Mouse (Mus musculus): ENCODE data around the gene Rph3al. TPM values are rescaled to one million over a fixed set of nuclear protein-coding genes. Genes with fewer than 3 reads are reported as not detected.

Rph3al gene
- total and polyA plus RNA-seq, 2 experiments from 2014 or later: 2.5 to 3.1 TPM

DNA sequence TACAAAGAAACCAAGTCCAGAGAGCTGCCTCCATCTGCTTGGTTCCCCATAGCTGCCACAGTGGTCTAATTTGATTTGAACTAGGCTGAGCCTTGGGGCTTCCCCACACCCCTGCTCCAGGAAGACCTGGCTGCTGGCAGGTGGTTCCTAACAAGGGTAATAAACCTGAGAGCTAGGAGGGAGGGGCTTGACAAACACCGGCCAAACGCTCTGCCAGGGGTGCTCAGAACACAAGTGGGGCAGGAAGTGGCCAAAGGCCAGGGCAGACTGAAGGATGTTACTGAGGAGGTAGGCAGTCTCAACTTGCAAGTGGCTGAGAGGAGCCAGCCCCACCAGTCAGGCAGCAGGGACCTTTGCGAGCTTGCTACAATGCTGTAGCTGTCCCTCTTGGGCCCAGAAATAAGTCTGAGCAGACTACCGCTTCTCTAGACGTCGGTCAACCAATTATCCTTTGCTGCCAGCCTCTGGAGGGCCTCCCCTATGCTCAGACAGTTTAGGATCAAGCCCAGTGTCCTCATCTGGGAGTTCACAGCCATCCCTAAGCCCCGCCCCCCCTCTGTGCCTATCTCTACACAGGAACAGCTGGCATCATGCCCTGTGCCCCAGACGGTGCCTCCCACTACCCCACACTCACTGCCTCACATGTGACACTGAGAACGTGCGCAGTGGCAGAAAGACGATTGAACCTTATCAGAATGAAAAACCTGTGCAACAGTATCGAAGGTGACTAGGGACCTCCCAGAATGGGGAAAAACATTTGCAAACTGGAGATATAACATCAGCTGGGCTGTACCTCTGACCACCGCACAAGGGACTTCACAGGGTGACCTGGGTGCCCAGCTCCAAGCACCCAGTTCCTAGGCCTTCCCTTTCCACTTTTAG lies 11.6 kb downstream of the Rph3al start:
- H3K9ac ChIP-seq (replicated peaks; ENCODE audit: low read length): no peak overlapping the region
- no peak for ATAC-seq
- 56% methylated on average over 13 of the region's 13 CpGs for WGBS
- H3K36me3 ChIP-seq (ENCODE audit: insufficient read depth, low read length): no peaks in the 10 kb centered on the region
- H3K4me1 ChIP-seq (ENCODE audit: insufficient read depth, low read length): peaks cover 8% of the 10 kb centered on the region; the same call in 1 of the 2 replicates
- H3K9me3 ChIP-seq (ENCODE audit: low read length): no peaks in the 10 kb centered on the region
- 0 out of 2 replicates have a peak overlapping the region, but pooled peaks have one; percentile 36 for H3K27ac ChIP-seq
- no peak for TF ChIP-seq CTCF (IDR thresholded peaks at IDR 0.05; ENCODE audit: low read depth)
- no peak overlapping the region for H3K4me2 ChIP-seq (ENCODE audit: low read depth, low read length)
- H3K27me3 ChIP-seq (ENCODE audit: insufficient read depth, low read length): no peaks in the 10 kb centered on the region
- no peak overlapping the region for H3K4me3 ChIP-seq (ENCODE audit: low read length)
- peak; percentile 40 for DNase-seq (ENCODE audit: low spot score)

DNA sequence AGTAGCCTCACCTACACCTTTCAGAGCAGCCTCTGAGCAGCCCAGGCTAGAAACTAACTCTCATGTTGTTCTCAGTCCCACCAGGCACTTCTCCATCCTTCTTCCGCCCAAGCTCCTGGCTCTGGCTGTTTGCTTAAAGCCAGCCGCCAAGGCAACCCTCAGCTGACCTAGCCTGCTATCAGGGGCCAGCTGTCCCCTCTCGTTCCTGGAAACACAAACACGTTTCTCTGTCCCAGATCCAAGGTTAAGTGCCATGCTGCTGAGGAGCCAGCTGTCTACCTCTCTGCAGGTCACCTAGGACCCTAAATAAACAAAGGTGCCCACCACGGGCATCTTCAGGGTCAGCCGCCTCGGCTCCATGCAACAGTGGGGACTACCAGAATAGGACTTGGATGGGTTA lies 12.4 kb downstream of the Rph3al start:
- H3K27ac ChIP-seq: peak overlapping the region; percentile 36; the same call in 1 of the 2 replicates
- 52% methylated on average over 7 of the region's 7 CpGs for WGBS
- H3K27me3 ChIP-seq (ENCODE audit: insufficient read depth, low read length): no peaks in the 10 kb centered on the region
- H3K36me3 ChIP-seq (ENCODE audit: insufficient read depth, low read length): no peaks in the 10 kb centered on the region
- H3K4me3 ChIP-seq (ENCODE audit: low read length): no peak overlapping the region
- no peak for TF ChIP-seq CTCF (IDR thresholded peaks at IDR 0.05; ENCODE audit: low read depth)
- peaks cover 8% of the 10 kb centered on the region; the same call in 1 of the 2 replicates for H3K4me1 ChIP-seq (ENCODE audit: insufficient read depth, low read length)
- H3K4me2 ChIP-seq (ENCODE audit: low read depth, low read length): no peak overlapping the region
- no peak overlapping the region for H3K9ac ChIP-seq (replicated peaks; ENCODE audit: low read length)
- no peak for DNase-seq (ENCODE audit: low spot score)
- H3K9me3 ChIP-seq (ENCODE audit: low read length): no peaks in the 10 kb centered on the region
- 0 out of 2 replicates have a peak, but pooled peaks have one; percentile 18 for ATAC-seq

DNA sequence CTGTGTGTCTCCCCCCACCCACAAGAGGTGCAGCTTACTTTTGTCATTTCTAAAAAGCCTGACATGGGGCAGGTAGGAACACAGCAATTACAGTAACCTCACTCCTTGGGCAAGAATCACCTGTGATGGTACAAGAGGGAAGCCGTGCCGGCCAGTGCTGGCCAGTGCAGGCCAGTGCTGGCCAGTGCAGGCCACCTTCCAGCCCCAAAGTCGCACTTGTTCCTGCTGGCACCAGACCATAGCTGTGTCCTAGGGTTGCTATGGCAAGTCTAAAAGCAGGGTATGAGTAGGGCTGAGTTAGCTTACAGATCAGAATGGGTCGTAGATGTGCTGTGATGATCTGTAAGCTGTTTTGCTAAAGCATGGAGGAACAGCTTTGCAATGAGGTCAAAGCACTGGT lies 15.5 kb downstream of the Rph3al start:
- TF ChIP-seq CTCF (IDR thresholded peaks at IDR 0.05; ENCODE audit: low read depth): no peak
- Histone ChIP-seq H3K27me3 (ENCODE audit: insufficient read depth, low read length) (no peaks in the 10 kb centered on the region), H3K9ac (replicated peaks; ENCODE audit: low read length) (no peak overlapping the region), H3K4me2 (ENCODE audit: low read depth, low read length) (no peak overlapping the region), H3K4me1 (ENCODE audit: insufficient read depth, low read length) (peaks cover 8% of the 10 kb centered on the region; the same call in 1 of the 2 replicates), H3K9me3 (ENCODE audit: low read length) (no peaks in the 10 kb centered on the region), H3K4me3 (ENCODE audit: low read length) (no peak overlapping the region), H3K36me3 (ENCODE audit: insufficient read depth, low read length) (no peaks in the 10 kb centered on the region), H3K27ac (no peak overlapping the region)
- ATAC-seq (peak; percentile 35; the same call in 1 of the 2 replicates), DNase-seq (ENCODE audit: low spot score) (no peak)
- WGBS: 76% methylated on average over 4 of the region's 4 CpGs

DNA sequence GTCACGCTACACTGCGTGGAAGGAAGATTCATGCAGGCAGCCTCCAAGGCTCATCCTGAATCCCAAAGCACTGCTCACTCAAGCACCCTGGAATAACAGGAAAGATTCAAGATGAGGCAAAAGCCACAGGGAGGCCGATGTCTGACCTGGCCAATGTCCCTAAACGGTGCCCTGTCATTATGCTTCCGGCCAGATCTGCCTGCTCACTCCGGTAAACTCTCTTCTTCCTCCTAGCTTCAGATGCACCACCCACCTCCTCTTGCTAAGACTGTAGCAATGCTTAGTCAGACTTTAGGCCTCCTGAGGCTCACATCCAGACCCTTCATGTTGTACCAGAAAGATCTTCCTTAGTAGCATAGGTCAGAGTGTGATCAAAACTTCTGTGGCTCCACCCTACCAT lies 19.1 kb downstream of the Rph3al start:
- Histone ChIP-seq H3K9ac (replicated peaks; ENCODE audit: low read length) (no peak overlapping the region), H3K27ac (no peak overlapping the region), H3K4me2 (ENCODE audit: low read depth, low read length) (no peak overlapping the region), H3K27me3 (ENCODE audit: insufficient read depth, low read length) (no peaks in the 10 kb centered on the region), H3K4me3 (ENCODE audit: low read length) (no peak overlapping the region), H3K4me1 (ENCODE audit: insufficient read depth, low read length) (no peaks in the 10 kb centered on the region), H3K36me3 (ENCODE audit: insufficient read depth, low read length) (no peaks in the 10 kb centered on the region), H3K9me3 (ENCODE audit: low read length) (no peaks in the 10 kb centered on the region)
- no peak for ATAC-seq
- no peak for TF ChIP-seq CTCF (IDR thresholded peaks at IDR 0.05; ENCODE audit: low read depth)
- DNase-seq (ENCODE audit: low spot score): no peak
- 89% methylated on average over 6 of the region's 6 CpGs for WGBS

DNA sequence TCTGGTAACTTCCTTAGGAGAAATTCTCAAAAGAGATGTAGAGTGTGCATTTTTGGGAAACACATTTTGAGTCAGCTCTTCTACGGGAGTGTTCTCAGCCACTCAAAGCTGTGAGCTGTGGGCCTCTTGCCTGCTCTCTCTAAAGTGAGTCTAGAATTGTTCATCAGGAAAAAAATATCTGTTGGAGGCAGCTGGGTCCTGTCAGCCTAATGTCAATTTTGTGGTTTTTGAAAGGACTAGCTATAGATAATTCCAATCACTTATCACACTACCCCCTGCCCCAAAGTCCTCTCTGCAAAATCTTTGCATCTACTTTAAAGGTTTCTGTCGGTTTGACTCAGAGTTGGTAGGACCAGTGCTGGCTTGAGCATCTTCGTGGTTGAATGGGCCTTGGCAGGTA lies 20.9 kb downstream of the Rph3al start:
- H3K27me3 ChIP-seq (ENCODE audit: insufficient read depth, low read length): no peaks in the 10 kb centered on the region
- H3K9me3 ChIP-seq (ENCODE audit: low read length): no peaks in the 10 kb centered on the region
- TF ChIP-seq CTCF (IDR thresholded peaks at IDR 0.05; ENCODE audit: low read depth): no peak
- no peak overlapping the region for H3K4me3 ChIP-seq (ENCODE audit: low read length)
- 81% methylated on average over 3 of the region's 3 CpGs for WGBS
- H3K36me3 ChIP-seq (ENCODE audit: insufficient read depth, low read length): no peaks in the 10 kb centered on the region
- no peaks in the 10 kb centered on the region for H3K4me1 ChIP-seq (ENCODE audit: insufficient read depth, low read length)
- H3K9ac ChIP-seq (replicated peaks; ENCODE audit: low read length): no peak overlapping the region
- H3K4me2 ChIP-seq (ENCODE audit: low read depth, low read length): no peak overlapping the region
- no peak for DNase-seq (ENCODE audit: low spot score)
- H3K27ac ChIP-seq: no peak overlapping the region
- no peak for ATAC-seq

- Histone ChIP-seq H3K9ac (replicated peaks; ENCODE audit: low read length) (no peak overlapping the region), H3K4me3 (ENCODE audit: low read length) (no peak overlapping the region), H3K9me3 (ENCODE audit: low read length) (no peaks in the 10 kb centered on the region), H3K36me3 (ENCODE audit: insufficient read depth, low read length) (no peaks in the 10 kb centered on the region), H3K4me1 (ENCODE audit: insufficient read depth, low read length) (no peaks in the 10 kb centered on the region), H3K27me3 (ENCODE audit: insufficient read depth, low read length) (no peaks in the 10 kb centered on the region), H3K27ac (no peak overlapping the region), H3K4me2 (ENCODE audit: low read depth, low read length) (no peak overlapping the region)
- no peak for DNase-seq (ENCODE audit: low spot score)
- 63% methylated on average over 3 of the region's 3 CpGs for whole genome bisulfite sequencing
- no peak for ATAC-seq
- TF ChIP-seq CTCF (IDR thresholded peaks at IDR 0.05; ENCODE audit: low read depth): peak; percentile 64
These were observed 24.3 kb downstream of the Rph3al start for GRCm38 (mm10) chr11:75913953-75914352.

All from hindbrain, postnatal 0 days (tissue).